Mouse (Mus musculus) lung, adult 2 months (tissue): Measurements from ENCODE around the gene Ppp1r9b.

ENCODE experiments used
- CTCF ChIP-seq: fragments of 200-500 bp; IDR thresholded peaks from 2 replicates; pipeline ENCODE4 v1.5.1; 2011; ENCODE audit warnings: mild to moderate bottlenecking, low read length, control low read depth; ENCODE audit not compliant: insufficient read depth
- POLR2A ChIP-seq: fragments of 200-500 bp; IDR thresholded peaks from 2 replicates; pipeline ENCODE4 v1.6.1; 2011; ENCODE audit warnings: low read depth, mild to moderate bottlenecking, control low read depth, low read length, borderline replicate concordance; ENCODE audit errors: extremely low read depth

DNA sequence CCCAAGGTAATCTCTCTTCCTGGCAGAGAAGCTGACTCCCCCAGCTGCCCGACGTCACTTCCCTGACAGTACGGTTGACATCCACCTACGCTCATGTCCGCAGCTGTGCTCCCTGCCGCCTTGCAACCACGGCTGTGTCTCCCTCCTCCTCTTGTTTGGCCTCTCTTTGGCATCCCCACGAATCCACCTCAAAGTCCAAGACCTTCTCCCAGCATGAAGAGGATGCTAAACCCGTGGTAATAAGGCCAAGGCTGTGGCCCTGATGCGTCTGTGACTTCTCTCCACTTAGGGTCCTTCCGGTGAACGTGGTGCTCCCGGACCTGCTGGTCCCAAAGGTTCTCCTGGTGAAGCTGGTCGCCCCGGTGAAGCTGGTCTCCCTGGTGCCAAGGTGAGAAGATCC is 47.8 kb upstream of the Ppp1r9b start:
- TF ChIP-seq POLR2A (no peak), CTCF (no peak)
